Mouse (Mus musculus) gastrocnemius, adult 8-10 months (tissue): ENCODE results near the gene Slc25a34. TPM values are rescaled to one million over a fixed set of nuclear protein-coding genes. Genes with fewer than 3 reads are reported as not detected.

Experiments
- DNase-seq, 2 experiments: peaks; one replicate each; pipeline ENCODE4 v3.0.0; 2022; ENCODE audit warnings: low spot score in 2 of 2
- total RNA-seq, 4 experiments: library from RNA; stranded (reverse); gene quantifications; 2 replicates each; pipeline ENCODE4 v1.2.4; 2022

The Slc25a34 gene
- total RNA-seq, 4 experiments from 2014 or later, result 9.2 to 14.0 (median 12.3) TPM

DNA sequence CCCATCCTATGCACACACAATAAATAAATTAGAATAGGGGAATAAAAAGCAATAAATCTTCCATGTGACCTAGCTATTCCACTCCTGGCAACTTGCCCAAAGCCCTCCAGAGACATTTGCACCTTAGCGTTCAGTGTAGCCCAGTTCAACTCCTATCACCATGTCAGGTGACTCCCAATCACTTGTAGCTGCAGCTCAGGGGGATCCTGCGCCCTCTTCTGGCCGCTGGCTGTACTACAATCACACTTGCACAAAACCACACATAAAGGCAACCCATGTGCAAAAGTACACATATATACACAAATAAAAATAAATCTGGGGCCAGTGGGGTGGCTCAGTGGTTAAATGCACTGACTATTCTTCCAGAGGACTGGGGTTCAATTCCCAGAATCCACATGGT, 32.1 kb downstream of the Slc25a34 start:
- no peak for DNase-seq

DNA sequence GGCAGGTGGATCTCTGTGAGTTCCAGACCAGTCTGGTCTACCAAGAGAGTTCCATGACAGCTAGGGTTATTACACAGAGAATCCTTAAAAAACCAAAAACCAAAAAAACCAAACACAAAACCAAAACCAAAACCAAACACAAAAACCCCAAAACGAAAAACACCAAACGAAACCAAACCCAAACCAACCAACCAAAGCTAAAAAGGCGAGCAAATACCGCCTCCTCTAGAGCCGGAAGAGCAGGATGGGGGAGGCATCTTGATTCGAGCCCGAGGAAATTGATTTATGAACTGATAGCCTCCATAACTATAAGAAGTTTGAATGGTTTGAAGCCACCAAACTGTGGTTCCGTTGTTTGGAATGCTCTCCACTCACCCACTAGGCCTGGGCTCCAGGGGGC, 39.7 kb downstream of the Slc25a34 start:
- DNase-seq, result no peak

DNA sequence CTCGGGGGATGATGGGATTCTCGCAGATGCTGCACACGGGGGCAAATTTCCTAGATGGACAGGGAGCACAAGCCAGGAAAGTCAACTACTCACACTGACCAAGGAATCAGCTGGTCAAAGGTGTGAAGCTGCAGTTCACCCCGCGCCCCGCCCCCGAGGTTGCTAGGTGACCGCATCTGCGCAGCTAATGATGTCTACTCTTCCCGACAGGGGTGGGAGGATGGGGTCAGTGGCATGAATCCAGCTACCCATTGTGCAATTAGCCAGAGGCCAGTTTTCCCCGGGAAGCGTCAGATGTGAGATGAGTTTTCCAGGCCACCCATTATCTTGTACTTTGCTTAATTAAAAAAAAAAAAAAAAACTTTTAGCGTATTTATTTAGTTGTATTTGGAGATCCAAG, 42.6 kb downstream of the Slc25a34 start:
- no peak for DNase-seq

DNA sequence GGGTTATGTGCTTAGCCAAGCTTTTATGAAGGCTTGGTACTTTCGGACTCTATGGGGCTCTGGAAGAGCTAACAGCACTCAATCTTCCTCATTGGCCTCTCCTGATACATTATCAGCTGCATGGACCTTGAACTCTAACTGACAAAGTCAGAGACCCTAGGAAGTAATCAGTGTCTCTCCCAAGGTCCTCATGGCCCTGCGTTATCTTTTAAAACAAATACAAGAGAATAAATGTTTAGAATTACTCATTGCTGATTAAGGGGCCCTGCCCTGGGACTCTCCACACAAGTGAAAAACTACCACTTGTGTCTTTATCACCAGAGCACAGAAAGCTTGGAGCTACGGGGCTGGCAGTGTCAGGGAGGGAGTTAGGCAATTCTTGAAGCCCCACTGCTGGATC, 44.8 kb downstream of the Slc25a34 start:
- no peak for DNase-seq

DNA sequence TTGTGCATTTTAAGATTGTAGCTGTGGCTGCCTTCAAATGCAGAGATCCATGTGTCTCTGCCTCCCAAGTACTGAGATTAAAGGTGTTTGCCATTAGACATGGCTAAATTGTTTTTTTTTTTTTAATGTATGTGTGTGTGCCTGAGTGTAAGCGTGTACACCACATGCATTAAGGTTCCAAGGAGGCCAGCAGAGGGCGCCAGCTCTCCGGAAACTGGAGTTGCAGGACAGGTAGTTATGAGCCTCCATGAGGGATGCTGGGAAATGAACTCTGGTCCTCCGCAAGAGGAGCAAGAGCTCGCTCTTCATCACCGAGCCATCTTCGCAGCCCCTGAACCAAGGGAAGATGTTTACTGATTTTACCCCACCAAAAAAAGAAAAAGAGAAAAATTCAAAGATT, 46.7 kb downstream of the Slc25a34 start:
- DNase-seq, result no peak

DNA sequence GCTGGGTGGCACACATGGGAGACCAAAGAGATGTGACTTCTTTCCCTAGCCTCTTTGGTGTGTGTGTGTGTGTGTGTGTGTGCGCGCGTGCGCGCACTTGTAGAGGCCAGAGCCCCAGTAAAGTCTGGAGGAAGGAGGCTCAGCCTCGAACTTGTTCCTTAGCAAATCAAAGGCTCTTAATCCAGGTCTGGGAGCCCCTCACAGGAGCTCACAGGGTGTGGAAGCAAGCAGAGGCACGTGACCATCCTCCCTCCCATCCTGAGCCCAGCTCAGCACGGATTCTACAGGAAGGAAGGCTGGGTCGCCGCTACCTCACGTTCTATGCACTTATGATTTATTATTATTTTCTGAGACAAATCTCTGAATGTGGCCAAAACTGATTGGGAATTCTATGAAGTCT, 47.2 kb downstream of the Slc25a34 start:
- no peak for DNase-seq

DNA sequence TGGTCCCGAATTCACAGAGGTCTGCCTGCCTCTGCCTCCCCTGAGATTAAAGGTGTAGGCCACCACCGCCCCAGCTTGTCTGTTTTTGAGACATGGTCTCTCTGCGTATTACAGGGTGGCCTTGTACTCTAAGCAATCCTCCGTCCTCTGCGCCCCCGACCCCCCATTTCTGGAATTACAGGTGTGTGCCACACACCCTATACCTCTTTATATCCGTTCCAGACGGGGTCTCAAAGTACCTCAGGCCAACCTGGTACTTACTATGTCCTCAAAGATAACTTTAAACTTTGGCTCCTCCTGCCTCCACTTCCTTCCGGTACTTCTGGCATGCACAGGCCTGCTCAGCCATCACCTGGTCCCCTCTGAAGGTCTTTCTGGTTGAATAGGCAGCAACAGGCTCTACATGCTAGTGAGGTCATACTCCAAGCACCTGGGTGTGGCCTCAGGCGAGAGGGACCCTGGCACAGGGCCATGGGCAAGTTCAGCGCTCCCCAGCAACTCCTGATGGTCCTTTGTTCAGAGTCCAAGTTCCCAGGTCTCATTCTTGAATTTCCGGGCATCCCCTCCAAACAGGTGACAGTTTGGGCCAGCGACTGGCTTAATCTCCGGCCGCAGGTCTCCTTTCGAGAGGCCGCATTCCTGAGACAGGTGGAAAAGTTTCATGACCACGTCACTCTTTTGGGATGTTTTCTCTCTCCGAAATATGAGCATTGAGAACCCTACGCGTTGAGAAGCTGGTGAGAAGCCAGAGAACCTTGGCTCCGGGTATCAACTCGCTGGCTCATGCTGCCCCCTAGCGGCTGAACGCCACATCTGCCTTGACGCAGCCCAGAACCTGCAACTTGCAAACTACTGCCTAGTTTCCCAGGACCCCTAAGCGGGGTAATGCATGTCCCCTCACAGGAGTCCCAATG, 48.6 kb downstream of the Slc25a34 start:
- peak; percentile 56 to 67 for DNase-seq

DNA sequence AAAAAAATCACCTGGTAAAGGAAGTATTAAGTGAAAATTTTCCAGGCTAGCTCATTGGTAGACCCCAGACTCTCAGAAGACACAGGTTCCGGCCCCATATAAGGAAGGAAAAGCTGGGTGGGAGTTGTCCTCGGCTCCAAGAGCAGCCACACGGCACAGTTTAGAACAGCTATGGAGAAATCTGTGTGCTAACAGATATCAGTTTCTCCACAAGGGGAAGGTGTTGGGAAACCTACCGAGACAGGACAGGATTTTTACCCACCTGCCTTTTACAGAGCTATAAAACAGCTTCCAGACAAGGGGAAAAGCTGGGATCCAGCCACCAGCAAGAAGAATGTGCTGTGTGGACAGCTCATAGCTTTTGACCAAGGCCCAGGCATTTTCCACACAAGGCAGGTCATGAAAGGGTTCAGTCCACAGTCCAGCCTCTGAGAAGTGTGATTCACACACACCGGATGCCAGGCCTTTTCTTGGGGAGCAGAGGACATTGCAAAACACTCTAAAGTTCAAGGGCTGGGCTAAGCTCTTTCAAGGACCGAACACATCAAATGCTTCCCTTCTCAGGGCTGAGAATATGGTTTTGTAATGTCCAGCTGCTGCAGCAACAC, 50.2 kb downstream of the Slc25a34 start:
- no peak for DNase-seq

DNA sequence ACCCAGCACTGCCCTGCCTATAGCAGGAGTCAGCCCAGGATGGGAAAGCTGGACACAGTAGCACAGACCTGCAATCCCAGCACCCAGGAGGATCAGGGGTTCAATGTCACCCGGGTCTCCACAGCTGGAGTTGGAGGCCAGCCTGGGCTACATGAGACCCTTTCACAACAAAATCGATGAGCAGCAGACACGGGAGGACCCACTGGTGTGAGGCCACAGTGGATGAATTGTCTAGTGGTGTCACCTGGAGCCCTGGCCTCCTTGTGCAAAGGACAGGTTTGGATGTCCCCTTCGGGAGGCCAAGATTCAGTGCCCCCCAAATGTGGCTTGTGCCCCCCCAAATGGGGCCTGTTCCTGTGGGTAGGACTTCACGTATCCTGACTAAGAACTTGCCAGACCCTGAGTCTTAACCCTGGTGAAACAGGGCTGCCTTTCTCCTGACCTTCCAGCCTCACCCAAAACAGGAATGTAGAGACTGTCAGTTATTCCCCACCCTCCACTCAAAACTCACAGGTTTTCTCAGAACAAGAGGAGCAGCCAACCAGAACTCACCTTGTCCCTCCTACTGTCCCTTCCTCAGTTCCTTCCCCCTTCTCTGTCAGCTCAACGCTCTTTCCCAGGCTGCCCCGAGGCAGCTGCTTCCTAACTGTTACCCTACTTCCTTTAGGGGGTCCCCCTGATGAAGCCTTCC, 50.8 kb downstream of the Slc25a34 start:
- DNase-seq, result no peak

DNA sequence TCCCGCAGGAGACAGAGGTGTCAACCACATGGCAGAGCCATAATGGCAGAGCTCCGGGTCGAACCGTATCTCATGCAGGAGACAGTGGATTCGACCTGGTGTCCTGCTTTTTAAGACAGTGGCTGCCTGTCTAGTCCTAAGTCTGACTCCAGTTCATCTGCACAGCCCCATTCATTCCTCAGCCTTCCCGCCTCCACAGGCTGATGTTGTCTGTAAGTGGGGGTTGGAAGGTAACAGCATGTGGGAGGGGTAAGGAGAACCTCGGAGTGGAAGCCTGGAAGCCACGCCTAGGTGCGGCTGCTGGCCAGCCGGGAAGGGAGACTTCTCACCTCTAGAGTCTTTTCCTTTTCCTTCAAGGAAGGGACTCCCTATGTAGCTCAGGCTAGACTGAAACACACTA, 51.7 kb downstream of the Slc25a34 start:
- no peak for DNase-seq

DNA sequence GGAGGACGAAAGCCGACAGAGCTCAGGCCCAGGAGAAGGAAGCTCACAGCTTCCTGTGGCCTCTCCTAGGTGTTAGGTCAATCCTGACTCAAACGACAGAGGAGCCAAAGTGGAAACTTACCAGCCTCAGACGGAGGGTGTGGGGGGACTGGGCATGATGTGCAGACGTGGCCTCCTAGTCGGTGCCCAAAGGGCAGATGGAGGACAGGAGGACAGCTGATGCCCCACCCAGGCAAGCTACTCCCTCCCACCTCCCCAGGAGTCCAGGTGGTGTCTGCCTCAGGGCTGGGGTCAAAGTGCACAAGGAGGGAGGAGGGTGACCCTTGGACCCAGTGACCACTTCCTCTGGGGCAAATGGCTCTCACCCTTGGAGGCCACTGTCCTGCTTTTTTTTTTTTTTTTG, 52.3 kb downstream of the Slc25a34 start:
- no peak for DNase-seq

DNA sequence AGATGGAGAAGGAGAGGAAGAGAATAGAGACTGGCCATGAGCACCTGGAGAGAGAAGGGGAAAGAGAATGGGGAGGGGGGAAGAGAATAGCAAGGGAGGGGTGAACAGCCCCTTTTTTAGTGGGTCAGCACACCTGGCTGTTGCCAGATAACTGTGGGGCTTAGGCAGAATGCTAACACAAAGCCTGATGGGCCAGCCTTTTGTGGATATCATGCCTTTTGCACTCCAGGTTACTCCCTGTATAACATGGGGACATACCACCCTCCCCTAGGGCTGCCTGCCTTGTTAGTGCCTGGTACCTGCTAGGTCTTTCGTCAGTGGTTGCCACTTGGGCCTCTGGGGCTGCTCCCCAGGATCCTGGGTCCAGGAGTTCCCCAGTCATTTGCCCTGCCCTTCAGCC, 52.8 kb downstream of the Slc25a34 start:
- DNase-seq, result no peak

DNA sequence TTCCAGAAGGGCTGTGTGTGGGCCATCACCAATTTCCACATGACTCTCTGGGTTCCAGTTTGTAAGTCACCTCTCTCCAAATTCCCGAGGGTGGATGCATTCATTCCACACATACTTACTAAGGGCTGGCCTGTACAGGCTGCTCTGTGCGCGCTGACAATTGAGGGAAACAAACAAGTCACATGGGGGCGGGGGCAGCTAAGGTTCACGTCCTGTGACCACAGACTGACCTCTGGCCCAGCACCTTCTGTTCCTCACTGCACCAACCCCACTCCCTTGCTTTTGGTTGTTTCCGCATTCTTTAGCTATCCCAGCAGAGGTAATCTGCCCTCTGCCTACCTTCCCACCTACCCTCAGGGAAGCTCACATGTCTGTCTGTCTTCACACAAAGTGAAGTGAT, 53.6 kb downstream of the Slc25a34 start:
- no peak for DNase-seq

DNA sequence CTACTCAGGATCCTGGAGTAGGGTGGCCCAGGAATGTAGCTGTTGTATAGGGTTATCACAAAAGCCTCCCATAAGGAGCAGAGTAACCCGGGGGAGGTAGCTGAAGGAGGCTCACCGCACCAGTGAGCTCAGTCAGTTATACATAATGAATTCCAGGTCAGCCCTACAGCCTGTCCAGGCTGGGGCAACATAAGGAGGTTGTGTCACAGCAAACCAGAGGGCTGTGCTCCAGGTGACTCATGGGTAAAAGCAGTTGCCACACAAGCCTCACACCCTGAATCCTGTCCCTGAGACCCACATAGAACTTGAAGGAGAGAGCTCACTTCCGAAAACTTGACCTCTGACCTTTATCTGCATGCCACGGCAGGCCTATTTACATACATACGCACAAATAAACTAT, 54.7 kb downstream of the Slc25a34 start:
- no peak for DNase-seq

Other genes with a start within 250 kb of the Slc25a34 start
- gene Clcnka, start 225.1 kb downstream of the Slc25a34 start, total RNA-seq, result not detected
- under 1 TPM in 2 of 4 experiments, not detected in 2; 0.11 to 0.58 TPM for gene Clcnkb, start 207.8 kb downstream of the Slc25a34 start, total RNA-seq
- gene Hspb7, start 203.0 kb downstream of the Slc25a34 start, total RNA-seq, result 100 to 1,000 TPM; 243 to 314 (median 275) TPM
- under 1 TPM in 3 of 4 experiments, not detected in 1; 0.32 to 0.54 (median 0.36) TPM for gene Srarp, start 187.7 kb downstream of the Slc25a34 start, total RNA-seq
- gene Zbtb17, start 179.2 kb downstream of the Slc25a34 start, total RNA-seq, result 10 to 100 TPM; 30.2 to 38.3 (median 33.0) TPM
- gene Spen, start 85.2 kb downstream of the Slc25a34 start, total RNA-seq, result 10 to 100 TPM; 17.0 to 23.9 (median 23.5) TPM
- gene Fblim1, start 17.7 kb downstream of the Slc25a34 start, total RNA-seq, result 1 to 10 TPM in 2 of 4 experiments, under 1 TPM in 2; 0.46 to 2.2 (median 0.94) TPM
- gene Tmem82, start 5.2 kb downstream of the Slc25a34 start, total RNA-seq, result under 1 TPM; 0.16 to 0.46 (median 0.31) TPM
- gene Plekhm2, start 41.1 kb upstream of the Slc25a34 start, total RNA-seq, result 10 to 100 TPM; 25.0 to 32.5 (median 30.2) TPM
- gene Rsc1a1, start 61.8 kb upstream of the Slc25a34 start, total RNA-seq, result 10 to 100 TPM in 2 of 4 experiments, 1 to 10 TPM in 2; 6.0 to 12.0 (median 9.2) TPM
- 10 to 100 TPM; 53.9 to 63.4 (median 56.8) TPM for gene Ddi2, start 99.6 kb upstream of the Slc25a34 start, total RNA-seq
- not detected for gene Agmat, start 122.9 kb upstream of the Slc25a34 start, total RNA-seq
- 10 to 100 TPM; 11.6 to 13.9 (median 13.8) TPM for gene Dnajc16, start 167.1 kb upstream of the Slc25a34 start, total RNA-seq
- gene Casp9, start 169.8 kb upstream of the Slc25a34 start, total RNA-seq, result 1 to 10 TPM; 1.5 to 2.5 (median 1.9) TPM
- not detected for gene Cela2a, start 202.3 kb upstream of the Slc25a34 start, total RNA-seq
- gene Ctrc, start 222.5 kb upstream of the Slc25a34 start, total RNA-seq, result not detected